Mouse (Mus musculus) limb, embryonic 13.5 days (tissue): ENCODE measurements at regions not wholly inside any gene's neighbourhood (a gene's known extent, or its start where the extent isn't known, plus 50 kb on each side); places are given as distances from the start of the nearest gene placed in this dataset.

Source experiments
- ATAC-seq: fragments of 200-750 bp; cut with Nextera tagmentation; 2 replicates; pipeline ENCODE4 v1.8.0; 2017; ENCODE audit warnings: low read depth, moderate number of reproducible peaks, moderate TSS enrichment; ENCODE audit not compliant: low FRiP score
- H3K27ac ChIP-seq: fragments of 300-500 bp; sonication (generic); 2 replicates; pipeline ENCODE4 v1.5.1; 2015; ENCODE audit warnings: inconsistent platforms, mild to moderate bottlenecking, moderate library complexity
- H3K27me3 ChIP-seq: fragments of 300-500 bp; sonication (generic); 2 replicates; pipeline ENCODE4 v1.6.1; 2015; ENCODE audit warnings: mild to moderate bottlenecking, inconsistent platforms
- H3K36me3 ChIP-seq: fragments of 300-500 bp; sonication (generic); 2 replicates; pipeline ENCODE4 v1.6.1; 2015; ENCODE audit warnings: inconsistent platforms, mild to moderate bottlenecking, moderate library complexity
- H3K4me1 ChIP-seq: fragments of 300-500 bp; sonication (generic); 2 replicates; pipeline ENCODE4 v1.6.1; 2015; ENCODE audit warnings: inconsistent platforms
- H3K4me2 ChIP-seq: fragments of 300-500 bp; sonication (generic); replicated peaks from 2 replicates; pipeline ENCODE4 v1.6.1; 2015; ENCODE audit warnings: inconsistent platforms, mild to moderate bottlenecking, moderate library complexity
- H3K4me3 ChIP-seq: fragments of 300-500 bp; sonication (generic); 2 replicates; pipeline ENCODE4 v1.5.1; 2015; ENCODE audit warnings: moderate library complexity, mild to moderate bottlenecking, inconsistent platforms
- H3K9ac ChIP-seq: fragments of 300-500 bp; sonication (generic); 2 replicates; pipeline ENCODE4 v1.6.1; 2015; ENCODE audit warnings: mild to moderate bottlenecking, inconsistent platforms
- H3K9me3 ChIP-seq: fragments of 300-500 bp; sonication (generic); 2 replicates; pipeline ENCODE4 v1.6.1; 2016; ENCODE audit warnings: inconsistent platforms
- WGBS: fragments of 180-500 bp; shearing (Covaris S2); methylation state at CpG from one replicate; pipeline ENCODE4 v1.1.7; 2015; 5-methylcytosine and 5-hydroxymethylcytosine counted together

GRCm38 (mm10) chr12:32764747-32765146 lies 54.6 kb upstream of the Nampt start:
- no peak overlapping the region for H3K9ac ChIP-seq
- WGBS = 84% methylated on average over 7 of the region's 7 CpGs
- no peaks in the 10 kb centered on the region for H3K36me3 ChIP-seq
- ATAC-seq = no peak
- H3K9me3 ChIP-seq = no peaks in the 10 kb centered on the region
- no peak overlapping the region for H3K27ac ChIP-seq
- H3K27me3 ChIP-seq = no peaks in the 10 kb centered on the region
- 0 out of 2 replicates have a peak, but pooled peaks cover 7% of the 10 kb centered on the region for H3K4me1 ChIP-seq
- H3K4me3 ChIP-seq = no peak overlapping the region
- no peak overlapping the region for H3K4me2 ChIP-seq

GRCm38 (mm10) chr12:32765861-32766260 lies 53.5 kb upstream of the Nampt start:
- H3K9me3 ChIP-seq = no peaks in the 10 kb centered on the region
- H3K9ac ChIP-seq = no peak overlapping the region
- no peak overlapping the region for H3K4me3 ChIP-seq
- H3K27me3 ChIP-seq = no peaks in the 10 kb centered on the region
- no peak for ATAC-seq
- no peaks in the 10 kb centered on the region for H3K36me3 ChIP-seq
- H3K4me2 ChIP-seq = no peak overlapping the region
- H3K4me1 ChIP-seq = 0 out of 2 replicates have a peak, but pooled peaks cover 7% of the 10 kb centered on the region
- no peak overlapping the region for H3K27ac ChIP-seq

- no peak overlapping the region for H3K27ac ChIP-seq
- no peak overlapping the region for H3K4me3 ChIP-seq
- H3K9ac ChIP-seq = no peak overlapping the region
- no peak overlapping the region for H3K4me2 ChIP-seq
- WGBS = 86% methylated on average over 3 of the region's 3 CpGs
- no peaks in the 10 kb centered on the region for H3K27me3 ChIP-seq
- H3K4me1 ChIP-seq = 0 out of 2 replicates have a peak, but pooled peaks cover 7% of the 10 kb centered on the region
- ATAC-seq = no peak
- no peaks in the 10 kb centered on the region for H3K9me3 ChIP-seq
- no peaks in the 10 kb centered on the region for H3K36me3 ChIP-seq
These were observed 52.8 kb upstream of the Nampt start for GRCm38 (mm10) chr12:32766575-32766974.

- Histone ChIP-seq H3K36me3 (no peaks in the 10 kb centered on the region), H3K27me3 (no peaks in the 10 kb centered on the region), H3K4me3 (no peak overlapping the region), H3K4me2 (no peak overlapping the region), H3K4me1 (0 out of 2 replicates have a peak, but pooled peaks cover 7% of the 10 kb centered on the region), H3K9me3 (no peaks in the 10 kb centered on the region), H3K9ac (no peak overlapping the region), H3K27ac (no peak overlapping the region)
- no peak for ATAC-seq
- 75% methylated on average over 7 of the region's 7 CpGs for WGBS
These were observed 51.9 kb upstream of the Nampt start for GRCm38 (mm10) chr12:32767206-32768081.

- H3K4me3 ChIP-seq = no peak overlapping the region
- H3K36me3 ChIP-seq = no peaks in the 10 kb centered on the region
- H3K4me2 ChIP-seq = no peak overlapping the region
- no peaks in the 10 kb centered on the region for H3K9me3 ChIP-seq
- no peak for ATAC-seq
- no peaks in the 10 kb centered on the region for H3K27me3 ChIP-seq
- no peak overlapping the region for H3K9ac ChIP-seq
- 0 out of 2 replicates have a peak, but pooled peaks cover 7% of the 10 kb centered on the region for H3K4me1 ChIP-seq
- H3K27ac ChIP-seq = no peak overlapping the region
- WGBS = 57% methylated on average over 3 of the region's 3 CpGs
These were observed 51.1 kb upstream of the Nampt start for GRCm38 (mm10) chr12:32768082-32768743.

- H3K36me3 ChIP-seq = no peaks in the 10 kb centered on the region
- no peaks in the 10 kb centered on the region for H3K27me3 ChIP-seq
- H3K4me3 ChIP-seq = no peak overlapping the region
- H3K9me3 ChIP-seq = no peaks in the 10 kb centered on the region
- no peak overlapping the region for H3K27ac ChIP-seq
- H3K4me2 ChIP-seq = no peak overlapping the region
- H3K9ac ChIP-seq = no peak overlapping the region
- 68% methylated on average over 3 of the region's 3 CpGs for WGBS
- H3K4me1 ChIP-seq = 0 out of 2 replicates have a peak, but pooled peaks cover 7% of the 10 kb centered on the region
- ATAC-seq = no peak
These were observed 50.4 kb upstream of the Nampt start for GRCm38 (mm10) chr12:32768744-32769535.
